Mouse (Mus musculus) limb, embryonic 11.5 days (tissue): ENCODE results near the gene E330021D16Rik. TPM values are rescaled to one million over a fixed set of nuclear protein-coding genes. Genes with fewer than 3 reads are reported as not detected.
A peak's percentile ranks its signal among the peaks of the same experiment; 100 is the strongest.

Experiments used
- ATAC-seq: fragments of 200-750 bp; cut with Nextera tagmentation; 2 replicates; pipeline ENCODE4 v1.8.0; 2017; ENCODE audit warnings: low read depth; ENCODE audit not compliant: insufficient number of reproducible peaks, low FRiP score, low TSS enrichment
- DNase-seq: peaks from one replicate; pipeline ENCODE4 v3.0.0-alpha.2; 2015; ENCODE audit warnings: low spot score
- H3K27ac ChIP-seq: fragments of 300-500 bp; sonication (generic); replicated peaks from 2 replicates; pipeline ENCODE4 v1.5.1; 2014; ENCODE audit warnings: low read depth, mild to moderate bottlenecking, low read length
- H3K27me3 ChIP-seq: fragments of 300-500 bp; sonication (generic); 2 replicates; pipeline ENCODE4 v1.6.1; 2014; ENCODE audit warnings: mild to moderate bottlenecking, low read length, mixed read lengths; ENCODE audit not compliant: control insufficient read depth, insufficient read depth
- H3K36me3 ChIP-seq: fragments of 300-500 bp; sonication (generic); 2 replicates; pipeline ENCODE4 v1.6.1; 2014; ENCODE audit warnings: mild to moderate bottlenecking, low read length, moderate library complexity, mixed read lengths; ENCODE audit not compliant: control insufficient read depth, insufficient read depth
- H3K4me1 ChIP-seq: fragments of 300-500 bp; sonication (generic); 2 replicates; pipeline ENCODE4 v1.6.1; 2014; ENCODE audit warnings: low read length, mixed read lengths; ENCODE audit not compliant: control insufficient read depth, insufficient read depth
- H3K4me2 ChIP-seq: fragments of 300-500 bp; sonication (generic); 2 replicates; pipeline ENCODE4 v1.6.1; 2014; ENCODE audit warnings: low read depth, mild to moderate bottlenecking, moderate library complexity; ENCODE audit not compliant: severe bottlenecking
- H3K4me3 ChIP-seq: fragments of 300-500 bp; sonication (generic); 2 replicates; pipeline ENCODE4 v1.5.1; 2014; ENCODE audit warnings: low read depth, low read length
- H3K9ac ChIP-seq: fragments of 300-500 bp; sonication (generic); 2 replicates; pipeline ENCODE4 v1.6.1; 2014; ENCODE audit warnings: mild to moderate bottlenecking, low read length
- H3K9me3 ChIP-seq: fragments of 300-500 bp; sonication (generic); 2 replicates; pipeline ENCODE4 v1.6.1; 2016; ENCODE audit warnings: low read length; ENCODE audit not compliant: control insufficient read depth
- WGBS: fragments of 180-500 bp; shearing (Covaris S2); extraction: QIAGEN DNeasy Blood & Tissue Kit; methylation state at CpG from one replicate; pipeline ENCODE4 v1.1.7; 2014; 5-methylcytosine and 5-hydroxymethylcytosine counted together
- polyA plus RNA-seq: library from polyadenylated mRNA; unstranded; fragments of >200 nt; fragmentation: Nextera tagmentation; extraction: Ambion mirVana; gene quantifications from 2 replicates; pipeline ENCODE4 v1.2.1, GENCODE M21; 2014

Gene E330021D16Rik
- polyA plus RNA-seq, 1 experiment from 2014 or later: not detected

DNA sequence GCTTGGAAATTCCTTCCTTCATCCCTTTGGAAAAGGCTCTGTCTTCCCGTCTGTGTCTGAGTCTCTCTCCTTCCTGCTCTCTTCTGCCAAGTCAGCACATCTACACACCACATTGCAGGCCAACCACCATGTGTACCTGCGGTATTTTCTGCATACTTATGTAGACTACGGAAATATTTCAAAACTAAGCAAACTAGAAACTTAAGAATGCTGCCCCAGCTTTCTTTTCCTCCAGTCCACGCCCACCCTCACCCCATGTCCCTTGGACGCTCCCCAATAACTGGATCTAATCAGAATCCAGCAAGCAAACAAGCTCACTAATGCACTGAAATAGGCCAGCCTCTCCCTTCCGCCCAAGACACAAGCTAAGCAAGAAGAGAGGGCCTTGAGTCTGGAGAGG is 11.9 kb upstream of the E330021D16Rik start:
- Histone ChIP-seq H3K4me3 (no peak overlapping the region), H3K36me3 (no peaks in the 10 kb centered on the region), H3K9ac (no peak overlapping the region), H3K9me3 (no peaks in the 10 kb centered on the region), H3K27me3 (no peaks in the 10 kb centered on the region), H3K4me1 (no peaks in the 10 kb centered on the region), H3K4me2 (no peak overlapping the region), H3K27ac (no peak overlapping the region)
- no peak for ATAC-seq
- DNase-seq: no peak
- WGBS: 89% methylated on average over 6 of the region's 6 CpGs

DNA sequence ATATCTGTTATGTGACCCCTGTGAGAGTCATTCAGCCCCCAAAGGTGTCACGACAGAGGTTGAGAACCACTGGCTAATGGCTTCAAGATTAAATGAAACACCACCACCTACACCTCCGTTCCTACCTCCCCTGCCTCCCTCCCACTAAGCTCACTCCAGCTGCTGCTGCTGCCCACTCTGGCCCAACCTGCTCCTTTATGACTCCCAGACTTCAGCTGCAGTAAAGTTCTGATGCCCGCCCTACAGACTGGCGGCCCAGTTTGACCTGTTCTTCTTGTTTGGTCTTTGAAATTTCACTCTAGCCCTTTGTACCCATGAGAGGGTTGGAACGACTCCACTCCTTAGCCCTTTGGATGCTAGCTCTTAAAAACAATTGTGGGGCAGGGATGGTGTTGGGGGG is 10.6 kb upstream of the E330021D16Rik start:
- Histone ChIP-seq H3K27ac (no peak overlapping the region), H3K9ac (no peak overlapping the region), H3K4me2 (no peak overlapping the region), H3K27me3 (no peaks in the 10 kb centered on the region), H3K4me3 (no peak overlapping the region), H3K9me3 (no peaks in the 10 kb centered on the region), H3K36me3 (no peaks in the 10 kb centered on the region), H3K4me1 (no peaks in the 10 kb centered on the region)
- no peak for DNase-seq
- WGBS: 79% methylated on average over 5 of the region's 5 CpGs
- ATAC-seq: no peak

DNA sequence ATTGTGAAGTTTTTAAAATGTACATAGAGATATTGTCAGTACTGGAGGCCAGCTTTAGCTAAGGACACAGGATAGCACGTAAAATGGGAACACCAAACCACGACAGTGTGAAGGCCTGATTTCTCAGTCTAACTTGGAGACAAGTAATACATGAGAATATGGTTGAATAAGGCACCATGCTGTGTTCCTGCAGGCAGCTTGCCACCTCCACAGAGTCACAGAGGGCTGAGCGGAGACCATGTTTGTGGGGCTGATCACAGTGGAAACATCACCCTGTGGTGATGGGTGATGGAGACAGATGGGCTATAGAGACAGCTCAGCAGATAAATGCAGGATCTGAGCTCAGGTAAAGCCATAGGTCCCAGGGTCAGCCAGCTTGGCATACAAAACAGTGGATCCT is 8.8 kb upstream of the E330021D16Rik start:
- H3K4me2 ChIP-seq: no peak overlapping the region
- H3K27ac ChIP-seq: no peak overlapping the region
- no peak overlapping the region for H3K9ac ChIP-seq
- WGBS: 89% methylated on average over 3 of the region's 3 CpGs
- DNase-seq (no peak), ATAC-seq (no peak)
- no peaks in the 10 kb centered on the region for H3K9me3 ChIP-seq
- H3K4me3 ChIP-seq: no peak overlapping the region
- H3K4me1 ChIP-seq: no peaks in the 10 kb centered on the region
- no peaks in the 10 kb centered on the region for H3K27me3 ChIP-seq
- H3K36me3 ChIP-seq: no peaks in the 10 kb centered on the region

DNA sequence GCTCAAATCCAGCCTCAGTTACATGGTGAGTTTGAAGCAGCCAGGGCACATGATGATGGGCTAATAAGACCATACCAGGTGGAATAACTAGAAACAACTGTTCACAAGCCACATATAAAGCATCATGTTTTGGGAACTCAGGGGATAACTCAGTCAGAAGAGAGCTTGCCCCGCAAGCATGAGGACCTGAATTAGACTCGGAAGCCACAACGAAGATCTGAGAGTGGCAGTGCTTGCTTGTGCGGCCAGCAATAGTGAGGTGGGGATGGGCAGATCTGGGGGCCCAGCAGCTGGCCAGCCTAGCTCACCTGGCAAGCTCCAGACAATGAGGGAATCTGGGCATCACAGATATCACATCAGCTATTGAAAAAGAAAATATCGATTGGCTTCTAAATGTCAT is 7.8 kb upstream of the E330021D16Rik start:
- Histone ChIP-seq H3K4me2 (no peak overlapping the region), H3K4me1 (no peaks in the 10 kb centered on the region), H3K9ac (no peak overlapping the region), H3K27me3 (no peaks in the 10 kb centered on the region), H3K27ac (no peak overlapping the region), H3K9me3 (no peaks in the 10 kb centered on the region), H3K4me3 (no peak overlapping the region), H3K36me3 (no peaks in the 10 kb centered on the region)
- DNase-seq (no peak), ATAC-seq (no peak)
- 92% methylated on average over 5 of the region's 5 CpGs for WGBS

DNA sequence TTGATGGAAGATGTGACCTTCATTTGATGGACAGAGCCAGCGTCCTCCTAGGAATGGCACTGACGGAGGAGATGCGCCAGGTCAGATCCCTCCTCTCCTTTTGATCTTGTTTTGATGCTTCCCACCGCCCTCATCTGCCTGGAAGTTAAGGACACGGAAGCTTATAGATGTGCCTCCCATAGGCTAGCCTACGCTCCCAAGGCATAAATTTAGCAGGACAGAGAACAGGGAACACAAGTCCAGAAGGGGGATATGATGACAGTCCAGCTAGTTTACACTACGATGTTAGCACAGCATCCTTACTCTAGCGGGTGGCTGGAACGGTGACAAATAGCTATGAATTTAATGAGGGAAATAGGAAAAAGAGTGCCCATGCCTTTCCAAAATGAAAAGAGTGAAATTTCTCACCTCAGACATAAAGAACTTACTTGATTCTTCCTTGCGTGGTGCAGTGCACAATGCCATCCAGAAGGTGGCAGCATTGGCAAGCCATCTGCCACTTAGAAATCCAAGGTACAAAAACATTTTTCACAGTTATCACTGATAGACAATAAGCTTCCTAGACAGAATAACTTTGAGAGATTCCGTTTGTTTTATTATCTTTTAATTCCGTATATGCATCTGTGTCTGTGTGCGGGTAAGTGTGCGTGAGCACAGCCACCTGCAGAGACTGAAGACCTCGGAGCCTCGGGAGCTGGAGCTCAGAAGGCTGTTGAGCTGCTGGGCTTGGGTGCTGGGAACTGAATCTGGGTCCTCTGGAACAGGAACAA is 6.9 kb upstream of the E330021D16Rik start:
- peak; percentile 75 for DNase-seq
- H3K4me1 ChIP-seq: no peaks in the 10 kb centered on the region
- no peaks in the 10 kb centered on the region for H3K27me3 ChIP-seq
- H3K9ac ChIP-seq: no peak overlapping the region
- WGBS: 62% methylated on average over 16 of the region's 16 CpGs
- ATAC-seq: no peak
- no peaks in the 10 kb centered on the region for H3K36me3 ChIP-seq
- no peak overlapping the region for H3K4me3 ChIP-seq
- no peak overlapping the region for H3K4me2 ChIP-seq
- no peaks in the 10 kb centered on the region for H3K9me3 ChIP-seq
- no peak overlapping the region for H3K27ac ChIP-seq

DNA sequence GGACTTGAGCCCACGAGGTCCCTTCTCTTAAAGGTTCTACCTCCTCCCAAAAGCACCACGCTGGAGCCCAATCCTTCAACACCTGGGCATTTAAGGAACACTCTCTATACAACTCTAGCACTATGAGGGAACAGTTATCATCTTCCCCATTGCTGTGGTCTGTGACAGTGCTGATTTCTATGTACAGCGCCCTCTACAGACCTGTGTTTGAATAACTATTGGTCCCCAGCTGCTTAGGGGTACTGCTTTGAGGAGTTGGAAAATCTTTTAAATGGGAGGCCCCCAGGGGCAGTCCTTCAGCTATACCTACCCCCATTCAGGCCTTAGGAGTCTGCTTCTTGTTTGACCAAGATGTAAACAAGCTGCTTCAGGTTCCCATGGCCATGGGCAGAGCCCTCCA is 5.7 kb upstream of the E330021D16Rik start:
- no peak overlapping the region for H3K4me2 ChIP-seq
- H3K9ac ChIP-seq: no peak overlapping the region
- WGBS: 60% methylated on average over 3 of the region's 3 CpGs
- H3K27me3 ChIP-seq: no peaks in the 10 kb centered on the region
- H3K4me3 ChIP-seq: no peak overlapping the region
- H3K9me3 ChIP-seq: no peaks in the 10 kb centered on the region
- no peaks in the 10 kb centered on the region for H3K36me3 ChIP-seq
- no peak for DNase-seq
- no peak overlapping the region for H3K27ac ChIP-seq
- H3K4me1 ChIP-seq: no peaks in the 10 kb centered on the region
- no peak for ATAC-seq

DNA sequence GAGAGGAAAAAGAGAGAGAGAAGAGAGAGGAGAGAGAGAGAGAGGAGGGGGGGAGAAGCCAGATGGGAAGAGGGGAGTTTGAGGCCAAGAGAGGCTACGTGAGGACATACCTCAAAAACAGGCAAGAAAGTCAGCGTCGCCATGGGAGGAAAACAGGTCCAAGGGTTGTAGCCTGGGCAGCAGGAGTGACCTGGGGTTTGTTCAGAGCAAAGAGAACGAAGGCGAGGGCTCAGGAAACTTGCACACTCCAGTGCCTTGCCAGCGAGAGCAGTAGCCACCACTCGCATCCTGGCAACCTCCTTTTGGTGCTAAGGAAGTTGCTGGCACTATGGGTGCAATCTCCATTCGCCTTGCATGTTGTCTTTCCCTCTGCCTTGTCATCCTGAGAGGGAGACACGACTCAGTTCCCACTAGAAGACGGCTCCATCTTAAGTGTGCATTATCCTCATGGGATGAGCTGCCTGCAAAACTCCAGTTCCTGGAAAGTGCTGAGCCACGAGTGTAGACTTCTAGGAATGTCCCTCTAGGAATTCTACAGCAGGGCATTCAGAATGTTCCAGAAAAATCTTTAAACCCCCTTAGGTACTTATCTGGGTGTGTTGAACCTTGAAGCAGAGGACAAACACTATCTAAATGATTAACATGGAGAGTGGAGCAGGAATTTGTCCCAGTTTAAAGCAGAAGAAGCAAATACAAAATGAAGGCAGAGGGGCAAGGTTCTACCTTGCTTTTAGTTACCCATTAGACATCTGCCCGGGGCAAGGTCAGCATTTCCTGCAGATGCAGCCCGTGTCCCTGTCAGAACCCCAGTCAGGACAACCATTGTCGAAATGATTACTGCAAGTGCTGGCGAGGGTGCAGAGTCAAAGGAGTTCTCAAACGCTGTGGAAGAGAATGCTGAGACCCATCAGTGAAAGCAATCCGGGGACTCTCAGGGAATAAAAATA is 3.8 kb upstream of the E330021D16Rik start:
- H3K9ac ChIP-seq: no peak overlapping the region
- no peaks in the 10 kb centered on the region for H3K27me3 ChIP-seq
- H3K4me3 ChIP-seq: no peak overlapping the region
- H3K27ac ChIP-seq: no peak overlapping the region
- no peaks in the 10 kb centered on the region for H3K4me1 ChIP-seq
- H3K4me2 ChIP-seq: no peak overlapping the region
- no peaks in the 10 kb centered on the region for H3K36me3 ChIP-seq
- 83% methylated on average over 17 of the region's 17 CpGs for WGBS
- H3K9me3 ChIP-seq: no peaks in the 10 kb centered on the region
- ATAC-seq (no peak), DNase-seq (no peak)

DNA sequence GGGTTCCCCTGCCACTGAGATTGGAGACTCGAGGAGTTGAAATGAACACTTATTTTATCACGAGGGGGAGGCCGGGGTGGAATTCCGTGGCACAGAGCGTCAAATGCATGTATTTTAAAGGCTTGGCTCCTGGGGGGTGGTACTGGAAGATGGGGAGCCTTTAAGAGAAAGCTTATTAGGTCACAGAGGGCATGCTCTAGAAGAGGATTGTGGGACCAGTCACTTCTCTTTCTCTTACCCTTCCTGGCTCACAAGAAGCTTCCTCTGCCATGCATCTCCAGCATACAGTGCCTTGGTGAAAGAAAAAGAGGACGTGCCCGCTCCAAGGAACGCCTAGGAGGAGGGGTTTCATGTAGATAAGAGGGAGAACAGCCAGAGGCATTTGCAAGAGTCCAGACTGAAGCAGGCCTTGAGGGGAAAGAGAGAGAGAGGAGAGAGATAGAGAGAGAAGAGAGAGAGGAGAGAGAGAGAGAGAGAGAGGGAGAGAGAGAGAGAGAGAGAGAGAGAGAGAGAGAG is 3.0 kb upstream of the E330021D16Rik start:
- H3K36me3 ChIP-seq: no peaks in the 10 kb centered on the region
- no peak overlapping the region for H3K9ac ChIP-seq
- no peak overlapping the region for H3K27ac ChIP-seq
- no peak overlapping the region for H3K4me3 ChIP-seq
- WGBS: 82% methylated on average over 8 of the region's 8 CpGs
- DNase-seq (no peak), ATAC-seq (no peak)
- H3K27me3 ChIP-seq: no peaks in the 10 kb centered on the region
- H3K4me2 ChIP-seq: no peak overlapping the region
- H3K9me3 ChIP-seq: no peaks in the 10 kb centered on the region
- no peaks in the 10 kb centered on the region for H3K4me1 ChIP-seq
